Mouse (Mus musculus): ENCODE measurements around the gene Mybpc2. TPM values are rescaled to one million over a fixed set of nuclear protein-coding genes. Genes with fewer than 3 reads are reported as not detected.

Gene Mybpc2
- total RNA-seq, 1 experiment from 2014 or later, result 7.9 TPM

DNA sequence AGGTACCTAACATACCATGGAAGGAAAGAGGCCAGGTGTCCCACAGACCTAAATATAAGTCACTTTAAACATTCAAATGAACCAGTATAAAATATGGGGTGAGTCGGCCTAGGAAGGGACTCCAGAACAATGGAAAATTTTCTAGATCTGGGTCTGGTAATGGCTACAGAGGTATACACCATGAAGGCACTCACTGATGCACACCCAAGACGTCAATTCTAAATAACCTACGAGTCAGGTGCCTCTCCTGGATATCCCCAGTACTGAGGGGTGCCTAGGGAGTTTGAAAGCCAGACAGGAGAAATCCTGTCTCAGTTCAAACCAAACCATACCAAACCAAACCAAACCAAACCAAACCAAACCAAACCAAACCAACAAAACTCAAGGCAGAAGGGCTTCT is 6.1 kb upstream of the Mybpc2 start:
- no peak for ATAC-seq (ENCODE audit: extremely low read depth, insufficient number of reproducible peaks, low FRiP score, poor library complexity, severe bottlenecking)

GRCm38 (mm10) chr7:44529518-44529917 is 5.1 kb upstream of the Mybpc2 start:
- ATAC-seq (ENCODE audit: extremely low read depth, insufficient number of reproducible peaks, low FRiP score, poor library complexity, severe bottlenecking), result no peak

GRCm38 (mm10) chr7:44527483-44528398 is 3.3 kb upstream of the Mybpc2 start:
- ATAC-seq (ENCODE audit: extremely low read depth, insufficient number of reproducible peaks, low FRiP score, poor library complexity, severe bottlenecking), result peak; percentile 61

DNA sequence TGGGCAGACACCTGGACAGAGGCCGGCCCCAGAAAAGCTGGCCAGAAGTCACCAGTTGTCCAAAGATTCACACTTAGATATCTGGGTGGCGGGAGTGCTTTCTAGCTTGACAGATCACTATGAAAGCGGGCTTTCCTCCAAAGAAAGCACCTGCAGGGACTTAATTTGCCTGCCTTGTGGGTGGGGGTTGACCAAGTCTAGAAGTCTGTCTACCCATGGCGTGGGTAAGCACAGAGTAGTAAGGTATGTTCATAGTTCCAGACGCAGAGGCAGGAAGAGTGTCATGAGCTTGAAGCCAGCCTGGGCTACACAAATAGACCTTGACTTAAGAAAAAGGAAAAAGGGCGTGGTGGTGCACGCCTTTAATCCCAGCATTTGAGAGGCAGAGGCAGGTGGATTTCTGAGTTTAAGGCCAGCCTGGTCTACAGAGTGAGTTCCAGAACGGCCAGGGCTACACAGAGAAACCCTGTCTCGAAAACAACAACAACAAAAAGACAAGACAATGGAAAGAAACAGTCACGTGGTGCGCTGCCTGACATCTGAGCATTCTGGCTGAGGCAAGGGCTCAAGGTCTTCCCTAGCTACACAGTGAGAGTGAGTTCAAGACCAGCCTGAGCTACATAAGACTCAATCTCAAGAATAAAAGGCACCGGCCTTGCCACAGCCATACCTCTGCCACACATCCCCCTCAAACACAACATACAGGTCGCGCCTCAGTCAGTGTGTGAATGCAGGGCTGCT is 2.1 kb upstream of the Mybpc2 start:
- ATAC-seq (ENCODE audit: extremely low read depth, insufficient number of reproducible peaks, low FRiP score, poor library complexity, severe bottlenecking), result no peak

DNA sequence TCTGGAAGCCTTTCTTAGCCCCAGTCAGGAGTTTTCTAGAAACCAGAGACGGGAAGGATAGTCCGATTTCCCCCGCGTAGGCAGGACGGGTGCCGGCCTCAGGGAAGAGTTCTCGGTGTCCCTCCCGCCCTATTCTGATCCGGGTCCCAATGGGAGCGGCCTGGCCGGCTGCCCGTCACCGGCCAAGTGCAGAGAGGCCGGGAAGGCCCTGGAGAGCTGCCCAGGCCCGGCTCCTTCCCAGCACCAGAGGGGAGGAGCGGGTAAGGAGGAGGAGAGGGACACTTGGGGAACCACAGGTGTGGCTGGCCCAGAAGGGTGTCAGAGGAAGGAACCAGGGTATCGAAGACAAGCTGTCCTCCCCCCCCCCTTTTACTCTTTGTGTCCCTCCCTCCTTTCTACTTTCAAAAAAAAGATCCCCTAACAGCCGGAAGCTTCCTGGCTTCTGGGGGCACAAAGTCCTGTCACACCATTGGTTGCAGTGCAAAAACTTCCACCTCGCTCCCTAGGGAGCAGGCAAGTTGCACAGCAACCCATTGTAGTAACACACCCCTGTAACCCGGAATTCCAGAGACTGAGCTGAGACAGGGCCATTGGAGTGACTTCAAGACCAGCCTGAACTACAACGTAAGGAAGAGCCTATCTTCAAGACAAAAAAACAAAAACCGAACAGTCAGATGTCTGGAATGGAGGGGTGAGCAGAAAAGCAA is 823 bp upstream of the Mybpc2 start:
- no peak for ATAC-seq (ENCODE audit: extremely low read depth, insufficient number of reproducible peaks, low FRiP score, poor library complexity, severe bottlenecking)

DNA sequence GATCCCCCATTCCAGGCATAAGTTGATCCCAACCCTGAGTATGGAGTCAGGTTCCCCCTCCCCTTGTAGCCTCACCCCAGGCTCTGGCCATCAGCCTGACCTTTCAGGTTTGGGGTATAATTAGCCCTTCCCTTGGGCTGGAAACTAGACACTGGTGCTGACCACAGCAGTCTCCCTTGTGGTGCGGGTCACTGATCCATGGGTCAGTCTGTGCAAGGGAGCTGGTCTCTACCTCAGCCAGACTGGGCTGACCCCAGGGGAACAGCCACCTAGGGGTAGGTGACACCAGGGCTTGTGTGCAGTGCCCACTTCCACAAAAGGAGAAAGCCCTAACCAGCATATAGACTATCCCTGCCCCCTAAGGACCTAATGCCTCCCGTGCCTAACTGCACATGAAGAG is 1.4 kb downstream of the Mybpc2 start:
- no peak for ATAC-seq (ENCODE audit: extremely low read depth, insufficient number of reproducible peaks, low FRiP score, poor library complexity, severe bottlenecking)

DNA sequence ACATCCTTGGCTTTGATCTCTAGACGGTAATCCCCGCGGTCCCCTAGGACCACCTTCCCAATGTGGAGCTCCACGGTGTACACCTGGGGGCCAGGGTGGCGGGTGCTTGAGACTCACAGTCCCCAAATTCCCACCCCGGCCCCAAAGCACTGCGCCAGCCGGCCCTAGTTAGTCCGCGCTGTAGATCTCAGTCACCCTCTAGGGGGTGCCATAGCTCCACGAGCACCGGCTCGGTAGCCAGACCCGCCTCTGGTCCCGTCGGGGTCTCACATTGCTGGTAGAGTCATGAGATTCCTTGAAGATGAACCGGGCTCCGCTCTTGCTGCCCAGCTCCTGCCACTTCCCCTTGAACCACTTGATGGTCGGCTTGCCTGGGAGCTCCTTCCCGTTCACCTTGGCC is 2.7 kb downstream of the Mybpc2 start:
- ATAC-seq (ENCODE audit: extremely low read depth, insufficient number of reproducible peaks, low FRiP score, poor library complexity, severe bottlenecking), result peak; percentile 67

DNA sequence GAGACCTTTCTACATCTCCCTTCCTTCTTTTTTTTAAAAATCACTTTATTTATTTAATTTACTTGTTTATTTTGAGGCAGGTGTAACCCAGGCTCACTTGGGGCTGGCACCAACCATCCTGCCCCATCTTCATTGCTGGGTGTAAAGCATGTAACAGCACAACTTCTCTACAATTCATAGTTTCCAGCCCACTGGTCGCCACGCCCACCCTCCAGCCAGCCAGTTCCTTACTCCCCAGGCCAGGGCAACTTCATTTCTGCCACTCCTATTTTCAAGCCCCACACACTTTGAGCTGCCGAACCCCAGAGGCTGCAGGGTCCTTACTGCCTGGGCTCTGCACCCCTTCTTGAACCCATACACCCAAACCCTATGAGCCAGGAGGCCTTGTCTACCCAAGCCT is 3.5 kb downstream of the Mybpc2 start:
- ATAC-seq (ENCODE audit: extremely low read depth, insufficient number of reproducible peaks, low FRiP score, poor library complexity, severe bottlenecking), result no peak

DNA sequence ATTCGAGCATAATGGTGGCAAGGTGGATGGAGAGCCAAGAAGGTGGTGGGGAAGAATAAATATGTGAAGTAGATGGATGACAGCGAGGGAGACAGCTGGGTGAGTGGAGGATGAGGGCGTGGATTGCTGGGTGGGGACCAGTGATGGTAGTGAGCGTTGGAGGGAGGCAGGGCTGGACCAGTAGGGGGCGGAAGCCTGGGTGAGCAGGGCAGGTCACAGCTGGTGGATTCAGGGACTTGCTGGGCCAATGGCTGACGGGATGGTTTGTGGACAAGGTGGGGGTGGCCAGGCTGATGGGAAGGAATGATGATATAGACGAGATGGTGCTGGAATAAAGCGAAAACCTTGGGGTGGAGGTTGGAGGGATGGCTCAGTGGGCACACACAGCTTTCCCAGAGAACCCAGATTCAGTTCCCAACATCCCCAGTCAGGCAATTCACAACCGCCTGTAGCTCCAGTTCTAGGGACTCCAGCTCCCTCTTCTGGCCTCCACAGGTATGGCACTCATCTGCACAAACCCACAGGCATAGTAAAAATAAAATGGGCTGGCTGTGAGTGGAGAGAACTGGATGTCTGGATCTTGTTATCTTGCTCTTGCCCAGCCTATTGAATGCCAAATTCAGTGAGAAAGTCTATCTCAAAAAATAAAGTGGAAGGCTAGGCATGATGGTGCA is 5.1 kb downstream of the Mybpc2 start:
- no peak for ATAC-seq (ENCODE audit: extremely low read depth, insufficient number of reproducible peaks, low FRiP score, poor library complexity, severe bottlenecking)

- no peak for ATAC-seq (ENCODE audit: extremely low read depth, insufficient number of reproducible peaks, low FRiP score, poor library complexity, severe bottlenecking)
These were observed 17.0 kb downstream of the Mybpc2 start for GRCm38 (mm10) chr7:44507491-44507890.

- ATAC-seq (ENCODE audit: extremely low read depth, insufficient number of reproducible peaks, low FRiP score, poor library complexity, severe bottlenecking), result peak; percentile 66; the same call in 1 of the 2 replicates
These were observed 22.8 kb downstream of the Mybpc2 start for GRCm38 (mm10) chr7:44501563-44502115.

- ATAC-seq (ENCODE audit: extremely low read depth, insufficient number of reproducible peaks, low FRiP score, poor library complexity, severe bottlenecking), result no peak
These were observed 24.4 kb downstream of the Mybpc2 start for GRCm38 (mm10) chr7:44500046-44500445.

DNA sequence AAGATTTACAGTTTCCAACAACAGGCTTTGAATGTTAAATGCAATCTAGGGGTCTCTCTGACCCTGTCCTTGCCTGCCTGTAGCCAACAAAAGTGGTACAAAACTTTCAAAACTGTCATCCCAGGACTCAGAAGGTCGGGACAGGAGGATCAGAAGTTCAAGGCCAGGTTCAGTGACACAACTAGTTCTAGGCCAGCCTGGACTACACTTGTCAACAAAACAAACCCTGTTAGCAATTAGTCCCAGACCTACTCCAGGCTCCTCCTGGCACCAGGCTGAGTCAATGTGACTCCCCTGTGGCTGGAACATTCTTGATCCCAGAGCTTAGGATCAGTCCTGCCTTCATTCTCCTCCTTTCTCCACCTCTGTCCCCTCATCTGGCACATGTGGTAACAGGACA is 25.5 kb downstream of the Mybpc2 start:
- ATAC-seq (ENCODE audit: extremely low read depth, insufficient number of reproducible peaks, low FRiP score, poor library complexity, severe bottlenecking), result no peak

DNA sequence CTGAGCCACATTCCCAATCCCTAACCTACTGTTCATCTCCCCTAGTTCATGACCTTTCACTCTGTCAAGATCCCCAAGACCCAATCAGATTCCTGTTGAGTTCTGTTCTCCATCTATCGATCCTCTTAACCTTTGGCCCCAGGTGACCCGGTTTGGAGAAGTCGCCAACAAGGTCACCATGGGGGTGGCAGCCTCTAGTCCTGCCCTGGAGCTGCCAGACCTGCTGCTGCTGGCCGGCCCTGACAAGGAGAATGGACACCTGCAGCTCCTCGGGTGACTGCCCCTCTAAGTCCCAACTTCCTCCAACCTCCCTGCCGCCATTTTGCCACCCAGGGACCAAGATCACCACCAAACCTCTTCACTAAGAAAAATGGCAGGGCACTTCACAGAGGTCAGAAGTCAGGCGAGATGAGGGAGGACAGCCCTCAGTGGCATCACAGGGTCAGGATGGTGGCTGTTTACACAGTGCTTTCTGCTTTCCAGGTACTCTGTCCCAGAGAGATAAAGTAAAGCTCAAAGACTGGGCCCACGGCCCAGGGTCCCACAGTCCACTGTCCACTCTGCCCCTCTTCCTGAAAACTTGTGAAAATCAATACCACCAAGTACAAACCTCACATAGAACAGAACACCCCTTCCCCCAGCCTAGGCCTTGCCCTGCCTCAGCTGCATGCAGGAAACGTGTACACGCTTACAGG is 26.9 kb downstream of the Mybpc2 start:
- no peak for ATAC-seq (ENCODE audit: extremely low read depth, insufficient number of reproducible peaks, low FRiP score, poor library complexity, severe bottlenecking)

- ATAC-seq (ENCODE audit: extremely low read depth, insufficient number of reproducible peaks, low FRiP score, poor library complexity, severe bottlenecking), result no peak
These were observed 27.7 kb downstream of the Mybpc2 start for GRCm38 (mm10) chr7:44496771-44497109.

DNA sequence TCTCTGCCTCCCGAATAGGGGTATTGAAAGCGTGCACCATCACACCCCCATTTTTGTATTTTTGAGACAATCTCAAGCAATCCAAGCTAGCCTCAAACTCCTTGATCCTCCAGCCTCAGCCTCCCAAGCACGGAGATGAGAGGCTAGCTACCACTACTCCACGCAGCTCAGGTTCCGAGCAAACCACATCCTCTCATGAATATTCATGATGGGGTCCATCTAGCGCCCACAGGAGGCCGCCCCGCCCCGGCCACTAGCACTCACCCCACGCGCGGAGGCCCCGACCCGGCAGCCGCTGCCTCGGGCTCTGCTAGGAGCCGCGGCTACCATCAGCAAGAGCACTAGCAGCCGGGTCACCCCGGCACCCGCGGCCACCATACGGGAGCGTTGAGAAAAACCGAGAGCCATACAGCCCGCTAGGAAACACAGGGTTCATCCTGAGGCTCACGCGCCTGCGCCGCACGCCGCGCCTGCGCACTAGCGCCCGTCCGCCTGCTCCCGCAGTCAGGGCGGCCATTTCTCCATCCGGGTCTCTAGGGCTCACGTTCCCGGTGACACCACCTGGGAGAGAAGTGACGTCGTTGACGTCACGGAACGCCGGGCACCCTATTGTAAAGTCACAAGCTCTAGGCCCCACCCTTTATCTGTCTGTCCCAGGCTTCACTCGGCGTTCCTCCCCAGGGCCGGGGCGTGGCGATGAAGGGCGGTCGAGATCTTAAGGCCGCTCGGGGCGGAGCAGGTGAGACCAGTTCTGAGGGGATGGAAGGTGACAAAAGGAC is 28.3 kb downstream of the Mybpc2 start, which contains the start of the genes Emc10 and Fam71e1:
TSS of gene Emc10 (minus strand) at position 538 of the 779 bp plus-strand sequence.
TSS of gene Fam71e1 (plus strand) at position 590 of the 779 bp plus-strand sequence.
- peak; percentile 92 for ATAC-seq (ENCODE audit: extremely low read depth, insufficient number of reproducible peaks, low FRiP score, poor library complexity, severe bottlenecking)

- no peak for ATAC-seq (ENCODE audit: extremely low read depth, insufficient number of reproducible peaks, low FRiP score, poor library complexity, severe bottlenecking)
These were observed 29.4 kb downstream of the Mybpc2 start for GRCm38 (mm10) chr7:44495086-44495485.
